Mouse (Mus musculus): ENCODE results near the gene Capn15. TPM values are rescaled to one million over a fixed set of nuclear protein-coding genes. Genes with fewer than 3 reads are reported as not detected.

Gene Capn15
- polyA plus RNA-seq, 1 experiment from 2014 or later: 27.4 TPM

DNA sequence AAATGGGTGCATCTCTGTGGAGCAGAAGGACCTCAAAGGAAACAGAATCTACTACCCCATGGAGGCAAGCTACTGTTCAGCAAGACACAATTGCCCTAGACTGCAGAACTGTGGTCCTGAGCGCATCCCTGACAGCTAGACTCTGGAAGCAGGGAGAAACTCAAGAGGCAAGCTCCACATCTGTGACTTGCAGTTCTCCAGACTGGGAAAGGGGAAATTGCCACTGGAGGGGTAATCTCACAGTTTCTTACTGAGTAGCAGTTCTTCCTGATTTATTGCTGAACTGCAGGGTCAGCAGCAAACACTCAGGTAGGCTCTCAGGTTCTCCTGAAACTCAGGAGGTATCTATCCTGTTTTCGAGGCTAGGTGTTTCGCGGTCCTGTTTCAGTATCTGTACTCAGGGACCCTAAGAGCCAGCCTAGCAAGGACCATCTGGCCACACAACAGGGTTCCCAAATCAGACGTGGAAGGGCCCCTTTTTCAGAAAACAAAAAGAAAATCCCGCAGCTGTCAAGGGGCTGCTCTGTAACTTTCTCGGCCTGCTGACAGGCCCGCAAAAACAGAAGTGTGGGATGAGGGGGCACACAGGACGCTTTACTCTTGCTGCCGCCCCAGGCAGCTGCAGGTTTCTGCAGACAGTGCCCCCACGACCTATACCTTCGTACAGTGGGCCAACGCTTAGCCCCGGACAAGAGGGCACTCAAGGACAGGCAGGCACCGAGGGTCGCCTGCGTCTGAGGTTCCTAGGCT, 865 bp downstream of the Capn15 start:
- H3K36me3 ChIP-seq (ENCODE audit: control insufficient read depth, insufficient read depth, low read length): no peaks in the 10 kb centered on the region; the same call in 1 of the 2 replicates
- no peaks in the 10 kb centered on the region for H3K9me3 ChIP-seq (ENCODE audit: control insufficient read depth, low read length)
- H3K9ac ChIP-seq (ENCODE audit: low read depth, low read length): peak overlapping the region; percentile 94
- H3K27ac ChIP-seq (ENCODE audit: low read depth, low read length): peak overlapping the region; percentile 79
- peak overlapping the region; percentile 93 for H3K4me3 ChIP-seq (ENCODE audit: low read depth, low read length)
- H3K4me2 ChIP-seq: peak overlapping the region; percentile 95
- ATAC-seq (replicated peaks; ENCODE audit: low FRiP score) (no peak), DNase-seq (ENCODE audit: low spot score) (no peak)
- 11% methylated on average over 17 of the region's 17 CpGs for WGBS
- H3K4me1 ChIP-seq (replicated peaks; ENCODE audit: control insufficient read depth, insufficient read depth, low read length): peaks cover 24% of the 10 kb centered on the region
- H3K27me3 ChIP-seq (replicated peaks; ENCODE audit: control insufficient read depth, insufficient read depth, low read length): no peaks in the 10 kb centered on the region

GRCm38 (mm10) chr17:25984066-25984465, 1.5 kb downstream of the Capn15 start:
- H3K9me3 ChIP-seq (ENCODE audit: control insufficient read depth, low read length): no peaks in the 10 kb centered on the region
- peak overlapping the region; percentile 93 for H3K4me3 ChIP-seq (ENCODE audit: low read depth, low read length)
- ATAC-seq (replicated peaks; ENCODE audit: low FRiP score) (no peak), DNase-seq (ENCODE audit: low spot score) (no peak)
- 91% methylated on average over 1 of the region's 1 CpGs for WGBS
- peak overlapping the region; percentile 95 for H3K4me2 ChIP-seq
- no peak overlapping the region for H3K9ac ChIP-seq (ENCODE audit: low read depth, low read length)
- no peaks in the 10 kb centered on the region for H3K36me3 ChIP-seq (ENCODE audit: control insufficient read depth, insufficient read depth, low read length)
- H3K27ac ChIP-seq (ENCODE audit: low read depth, low read length): no peak overlapping the region
- H3K4me1 ChIP-seq (replicated peaks; ENCODE audit: control insufficient read depth, insufficient read depth, low read length): peaks cover 24% of the 10 kb centered on the region
- no peaks in the 10 kb centered on the region for H3K27me3 ChIP-seq (replicated peaks; ENCODE audit: control insufficient read depth, insufficient read depth, low read length)

DNA sequence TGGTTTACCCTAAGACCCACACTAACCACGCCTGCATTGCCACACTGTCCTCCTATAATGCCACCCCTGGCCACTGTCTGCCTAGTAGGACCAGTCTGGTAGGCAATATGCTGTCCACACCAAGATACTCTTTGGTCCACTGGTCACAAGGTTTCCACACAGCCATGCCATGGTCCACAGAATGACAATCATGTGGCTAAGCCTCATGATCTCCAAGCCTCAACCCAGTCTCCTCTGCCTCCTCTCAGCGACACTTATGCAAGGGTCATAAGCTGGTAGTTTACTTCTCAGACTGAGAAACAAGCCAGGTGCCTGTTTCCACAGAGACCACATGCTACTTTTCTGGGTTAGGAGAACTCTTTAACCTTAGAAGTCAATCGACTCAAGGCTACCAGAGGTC, 2.7 kb downstream of the Capn15 start:
- DNase-seq (ENCODE audit: low spot score) (no peak), ATAC-seq (replicated peaks; ENCODE audit: low FRiP score) (no peak)
- no peak overlapping the region for H3K4me3 ChIP-seq (ENCODE audit: low read depth, low read length)
- peak overlapping the region; percentile 95 for H3K4me2 ChIP-seq
- H3K27me3 ChIP-seq (replicated peaks; ENCODE audit: control insufficient read depth, insufficient read depth, low read length): no peaks in the 10 kb centered on the region
- no peaks in the 10 kb centered on the region for H3K36me3 ChIP-seq (ENCODE audit: control insufficient read depth, insufficient read depth, low read length)
- no peaks in the 10 kb centered on the region for H3K9me3 ChIP-seq (ENCODE audit: control insufficient read depth, low read length)
- 79% methylated on average over 3 of the region's 3 CpGs for WGBS
- H3K4me1 ChIP-seq (replicated peaks; ENCODE audit: control insufficient read depth, insufficient read depth, low read length): peaks cover 26% of the 10 kb centered on the region
- no peak overlapping the region for H3K9ac ChIP-seq (ENCODE audit: low read depth, low read length)
- no peak overlapping the region for H3K27ac ChIP-seq (ENCODE audit: low read depth, low read length)

DNA sequence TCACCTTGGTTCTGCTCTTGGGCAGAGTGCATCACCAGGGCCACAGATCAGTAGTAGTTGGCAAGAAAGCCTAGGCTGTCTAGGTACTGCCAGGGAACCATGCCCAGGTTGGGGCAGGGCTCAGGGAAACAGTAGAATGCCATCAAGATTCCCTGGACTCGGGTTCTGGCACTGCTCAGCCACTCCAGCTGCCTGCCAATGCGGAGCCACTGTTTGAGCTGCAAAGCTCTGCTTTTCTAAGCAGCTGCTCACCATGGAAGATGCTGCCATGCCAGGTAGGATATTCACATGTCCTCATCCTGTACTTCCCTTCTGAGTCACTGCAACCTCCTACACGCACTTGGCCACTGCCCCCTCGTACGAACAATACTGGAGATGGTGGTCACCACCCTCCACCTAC, 4.7 kb downstream of the Capn15 start:
- H3K27me3 ChIP-seq (replicated peaks; ENCODE audit: control insufficient read depth, insufficient read depth, low read length): no peaks in the 10 kb centered on the region
- no peak overlapping the region for H3K9ac ChIP-seq (ENCODE audit: low read depth, low read length)
- ATAC-seq (replicated peaks; ENCODE audit: low FRiP score) (no peak), DNase-seq (ENCODE audit: low spot score) (no peak)
- no peaks in the 10 kb centered on the region for H3K36me3 ChIP-seq (ENCODE audit: control insufficient read depth, insufficient read depth, low read length)
- H3K27ac ChIP-seq (ENCODE audit: low read depth, low read length): no peak overlapping the region
- no peaks in the 10 kb centered on the region for H3K9me3 ChIP-seq (ENCODE audit: control insufficient read depth, low read length)
- WGBS: 87% methylated on average over 5 of the region's 5 CpGs
- no peak overlapping the region for H3K4me3 ChIP-seq (ENCODE audit: low read depth, low read length)
- peaks cover 26% of the 10 kb centered on the region for H3K4me1 ChIP-seq (replicated peaks; ENCODE audit: control insufficient read depth, insufficient read depth, low read length)
- H3K4me2 ChIP-seq: no peak overlapping the region

DNA sequence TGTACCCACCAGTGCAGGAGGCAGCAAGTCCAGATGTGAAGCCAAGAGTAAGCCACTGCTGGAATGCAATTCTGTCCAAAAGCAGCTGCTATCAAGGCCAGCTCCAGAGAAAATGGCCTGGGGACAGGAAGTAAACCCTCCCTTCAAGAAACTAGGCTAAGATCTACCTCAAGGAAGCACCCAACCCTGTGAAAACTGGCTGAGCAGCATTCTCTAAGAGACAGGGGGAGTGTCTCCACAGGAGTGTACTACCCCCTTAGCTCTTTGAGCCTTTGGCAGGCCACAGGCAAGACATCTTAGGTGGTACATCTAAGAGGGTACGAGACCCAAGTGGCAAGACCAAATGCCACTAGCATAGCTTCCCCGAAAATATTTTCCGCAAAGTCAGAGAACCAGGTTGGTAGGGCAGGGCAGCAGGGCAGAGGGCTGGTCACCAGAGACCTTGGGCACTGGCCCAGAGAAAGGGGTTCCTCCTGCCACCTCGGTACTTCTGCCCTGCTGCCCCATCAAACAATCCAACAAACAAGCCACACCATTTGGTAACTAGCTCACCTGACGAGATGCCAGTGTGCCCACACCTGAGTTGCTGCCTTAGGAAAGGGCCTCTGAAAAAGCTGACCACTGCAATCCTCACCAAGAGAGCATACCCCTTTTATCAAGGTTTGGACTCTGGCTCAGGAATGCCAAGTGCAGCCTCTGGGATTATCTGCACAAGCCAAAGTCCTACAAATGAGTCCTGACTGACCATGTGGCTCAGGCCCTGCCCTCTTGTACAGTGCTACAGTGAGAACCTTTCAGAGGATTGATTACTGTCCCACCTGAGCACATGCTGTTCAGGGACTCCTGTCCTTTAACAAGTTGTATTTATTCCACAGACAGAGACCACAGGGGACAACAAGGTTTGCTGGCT, 5.5 kb downstream of the Capn15 start:
- peaks cover 26% of the 10 kb centered on the region for H3K4me1 ChIP-seq (replicated peaks; ENCODE audit: control insufficient read depth, insufficient read depth, low read length)
- no peaks in the 10 kb centered on the region for H3K9me3 ChIP-seq (ENCODE audit: control insufficient read depth, low read length)
- H3K9ac ChIP-seq (ENCODE audit: low read depth, low read length): no peak overlapping the region
- no peak overlapping the region for H3K27ac ChIP-seq (ENCODE audit: low read depth, low read length)
- 84% methylated on average over 5 of the region's 5 CpGs for WGBS
- DNase-seq (ENCODE audit: low spot score) (no peak), ATAC-seq (replicated peaks; ENCODE audit: low FRiP score) (no peak)
- no peak overlapping the region for H3K4me3 ChIP-seq (ENCODE audit: low read depth, low read length)
- H3K4me2 ChIP-seq: no peak overlapping the region
- no peaks in the 10 kb centered on the region for H3K36me3 ChIP-seq (ENCODE audit: control insufficient read depth, insufficient read depth, low read length)
- no peaks in the 10 kb centered on the region for H3K27me3 ChIP-seq (replicated peaks; ENCODE audit: control insufficient read depth, insufficient read depth, low read length)

GRCm38 (mm10) chr17:25970954-25971707, 14.5 kb downstream of the Capn15 start:
- Histone ChIP-seq H3K27ac (ENCODE audit: low read depth, low read length) (no peak overlapping the region), H3K4me1 (replicated peaks; ENCODE audit: control insufficient read depth, insufficient read depth, low read length) (peaks cover 10% of the 10 kb centered on the region)
- ATAC-seq (replicated peaks; ENCODE audit: low FRiP score): no peak

DNA sequence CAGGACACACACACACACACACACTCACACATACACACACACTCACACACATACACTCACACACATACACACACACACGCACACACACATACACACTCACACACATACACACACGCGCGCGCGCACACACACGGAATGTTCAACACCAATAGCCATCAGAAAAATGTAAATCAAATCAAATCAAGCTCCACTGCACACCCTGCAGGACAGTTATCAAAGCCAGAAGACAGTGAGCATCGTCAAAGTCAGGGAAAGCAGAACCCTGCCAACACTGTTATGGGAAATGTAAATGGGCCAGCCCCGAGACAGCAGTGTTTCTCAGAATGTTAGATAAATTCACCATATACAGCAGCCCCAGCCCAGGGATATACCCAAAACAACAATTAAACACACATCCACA, 15.1 kb downstream of the Capn15 start:
- H3K9ac ChIP-seq (ENCODE audit: low read depth, low read length): no peak overlapping the region
- no peak for ATAC-seq (replicated peaks; ENCODE audit: low FRiP score)
- no peak overlapping the region for H3K4me3 ChIP-seq (ENCODE audit: low read depth, low read length)
- H3K9me3 ChIP-seq (ENCODE audit: control insufficient read depth, low read length): no peaks in the 10 kb centered on the region
- no peak overlapping the region for H3K4me2 ChIP-seq
- H3K27ac ChIP-seq (ENCODE audit: low read depth, low read length): no peak overlapping the region
- no peaks in the 10 kb centered on the region for H3K27me3 ChIP-seq (replicated peaks; ENCODE audit: control insufficient read depth, insufficient read depth, low read length)
- peaks cover 10% of the 10 kb centered on the region for H3K4me1 ChIP-seq (replicated peaks; ENCODE audit: control insufficient read depth, insufficient read depth, low read length)
- DNase-seq (ENCODE audit: low spot score): no peak
- no peaks in the 10 kb centered on the region for H3K36me3 ChIP-seq (ENCODE audit: control insufficient read depth, insufficient read depth, low read length)
- WGBS: 89% methylated on average over 9 of the region's 9 CpGs

More at GRCm38 (mm10) chr17:25970954-25971707, 14.5 kb downstream of the Capn15 start:
- Histone ChIP-seq H3K4me3 (ENCODE audit: low read depth, low read length) (no peak overlapping the region), H3K9me3 (ENCODE audit: control insufficient read depth, low read length) (no peaks in the 10 kb centered on the region), H3K9ac (ENCODE audit: low read depth, low read length) (no peak overlapping the region), H3K27me3 (replicated peaks; ENCODE audit: control insufficient read depth, insufficient read depth, low read length) (no peaks in the 10 kb centered on the region), H3K36me3 (ENCODE audit: control insufficient read depth, insufficient read depth, low read length) (no peaks in the 10 kb centered on the region), H3K4me2 (no peak overlapping the region)
- whole genome bisulfite sequencing: 79% methylated on average over 4 of the region's 4 CpGs
- no peak for DNase-seq (ENCODE audit: low spot score)

DNA sequence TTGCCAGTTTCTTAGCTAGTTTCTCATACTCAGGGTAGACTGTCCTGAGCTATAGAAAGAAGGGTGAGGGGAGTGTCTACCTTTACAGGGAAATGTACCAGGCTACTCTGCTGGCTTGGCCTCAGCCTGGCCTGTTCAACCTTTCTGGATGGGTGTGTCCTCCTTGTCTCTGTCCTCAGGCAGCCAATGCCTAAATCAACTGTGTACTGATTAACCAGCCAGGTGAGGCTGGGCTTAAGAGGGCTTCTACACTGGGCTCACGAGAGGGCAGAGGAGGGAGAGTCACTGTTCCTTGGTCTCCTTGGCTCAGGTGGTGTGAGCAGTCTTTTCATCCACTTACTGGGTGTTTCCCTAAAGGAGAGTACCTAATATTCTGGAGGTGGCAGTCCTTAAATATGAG, 17.4 kb downstream of the Capn15 start:
- H3K9me3 ChIP-seq (ENCODE audit: control insufficient read depth, low read length): no peaks in the 10 kb centered on the region
- ATAC-seq (replicated peaks; ENCODE audit: low FRiP score) (peak; percentile 39; the same call in 1 of the 2 replicates), DNase-seq (ENCODE audit: low spot score) (no peak)
- H3K27ac ChIP-seq (ENCODE audit: low read depth, low read length): no peak overlapping the region
- H3K4me2 ChIP-seq: no peak overlapping the region
- H3K9ac ChIP-seq (ENCODE audit: low read depth, low read length): no peak overlapping the region
- 77% methylated on average over 1 of the region's 1 CpGs for WGBS
- peaks cover 7% of the 10 kb centered on the region for H3K36me3 ChIP-seq (ENCODE audit: control insufficient read depth, insufficient read depth, low read length)
- peaks cover 10% of the 10 kb centered on the region for H3K4me1 ChIP-seq (replicated peaks; ENCODE audit: control insufficient read depth, insufficient read depth, low read length)
- H3K27me3 ChIP-seq (replicated peaks; ENCODE audit: control insufficient read depth, insufficient read depth, low read length): no peaks in the 10 kb centered on the region
- H3K4me3 ChIP-seq (ENCODE audit: low read depth, low read length): no peak overlapping the region
